Mouse (Mus musculus): Measurements from ENCODE around the gene Serpine3.

- no peak for TF ChIP-seq CTCF (IDR thresholded peaks at IDR 0.05)
- TF ChIP-seq EP300 (IDR thresholded peaks at IDR 0.05) = no peak
Measured at GRCm38 (mm10) chr14:62724560-62724959, 61.1 kb downstream of the Serpine3 start.

Measured in lung, postnatal 0 days (tissue).